Mouse (Mus musculus): ENCODE results near the gene Phlpp2. TPM values are rescaled to one million over a fixed set of nuclear protein-coding genes. Genes with fewer than 3 reads are reported as not detected.
A peak's percentile ranks its signal among the peaks of the same experiment; 100 is the strongest.

Gene Phlpp2
- polyA plus RNA-seq, 1 experiment from 2014 or later, result 6.9 TPM

GRCm38 (mm10) chr8:109961693-109962367, 93.5 kb downstream of the Phlpp2 start, which contains the start of gene Marveld3:
Gene Marveld3 (minus strand): TSS chr8:109962203.
- Histone ChIP-seq H3K36me3 (ENCODE audit: control insufficient read depth, insufficient read depth, low read length) (no peaks in the 10 kb centered on the region), H3K9me3 (ENCODE audit: control insufficient read depth, low read depth, low read length) (no peaks in the 10 kb centered on the region), H3K27ac (ENCODE audit: low read length) (no peak within 1 kb of the TSS), H3K4me1 (ENCODE audit: control insufficient read depth, insufficient read depth, low read length) (peaks cover 9% of the 10 kb centered on the region; the same call in 1 of the 2 replicates), H3K4me3 (ENCODE audit: low read depth, low read length) (peak within 1 kb of the TSS; percentile 43), H3K9ac (replicated peaks; ENCODE audit: low read depth, low read length) (0 out of 2 replicates have a peak within 1 kb of the TSS, but pooled peaks have one; percentile 25), H3K4me2 (replicated peaks; ENCODE audit: low read depth, low read length) (peak within 1 kb of the TSS; percentile 59), H3K27me3 (ENCODE audit: control insufficient read depth, insufficient read depth, low read length) (peaks cover 8% of the 10 kb centered on the region; the same call in 1 of the 2 replicates)
- WGBS, result 3% methylated on average over 64 of the region's 64 CpGs
- ATAC-seq (ENCODE audit: insufficient number of reproducible peaks, insufficient read depth, low FRiP score, low read depth), result peak; percentile 57

GRCm38 (mm10) chr8:109962896-109963295, 94.6 kb downstream of the Phlpp2 start:
- Histone ChIP-seq H3K4me1 (ENCODE audit: control insufficient read depth, insufficient read depth, low read length) (no peaks in the 10 kb centered on the region), H3K9ac (replicated peaks; ENCODE audit: low read depth, low read length) (no peak overlapping the region), H3K27ac (ENCODE audit: low read length) (no peak overlapping the region), H3K4me3 (ENCODE audit: low read depth, low read length) (no peak overlapping the region), H3K27me3 (ENCODE audit: control insufficient read depth, insufficient read depth, low read length) (peaks cover 8% of the 10 kb centered on the region; the same call in 1 of the 2 replicates), H3K9me3 (ENCODE audit: control insufficient read depth, low read depth, low read length) (no peaks in the 10 kb centered on the region), H3K36me3 (ENCODE audit: control insufficient read depth, insufficient read depth, low read length) (no peaks in the 10 kb centered on the region), H3K4me2 (replicated peaks; ENCODE audit: low read depth, low read length) (no peak overlapping the region)
- no peak for ATAC-seq (ENCODE audit: insufficient number of reproducible peaks, insufficient read depth, low FRiP score, low read depth)
- WGBS, result 67% methylated on average over 9 of the region's 9 CpGs

- H3K4me2 ChIP-seq (replicated peaks; ENCODE audit: low read depth, low read length), result no peak overlapping the region
- H3K36me3 ChIP-seq (ENCODE audit: control insufficient read depth, insufficient read depth, low read length), result no peaks in the 10 kb centered on the region
- no peaks in the 10 kb centered on the region for H3K4me1 ChIP-seq (ENCODE audit: control insufficient read depth, insufficient read depth, low read length)
- no peak overlapping the region for H3K9ac ChIP-seq (replicated peaks; ENCODE audit: low read depth, low read length)
- peaks cover 8% of the 10 kb centered on the region; the same call in 1 of the 2 replicates for H3K27me3 ChIP-seq (ENCODE audit: control insufficient read depth, insufficient read depth, low read length)
- no peaks in the 10 kb centered on the region for H3K9me3 ChIP-seq (ENCODE audit: control insufficient read depth, low read depth, low read length)
- ATAC-seq (ENCODE audit: insufficient number of reproducible peaks, insufficient read depth, low FRiP score, low read depth), result no peak
- H3K4me3 ChIP-seq (ENCODE audit: low read depth, low read length), result no peak overlapping the region
- 56% methylated on average over 13 of the region's 13 CpGs for WGBS
- no peak overlapping the region for H3K27ac ChIP-seq (ENCODE audit: low read length)
Measured at GRCm38 (mm10) chr8:109963421-109963820, 95.1 kb downstream of the Phlpp2 start.

GRCm38 (mm10) chr8:109964106-109964505, 95.8 kb downstream of the Phlpp2 start:
- WGBS, result 73% methylated on average over 4 of the region's 4 CpGs
- Histone ChIP-seq H3K9ac (replicated peaks; ENCODE audit: low read depth, low read length) (no peak overlapping the region), H3K4me1 (ENCODE audit: control insufficient read depth, insufficient read depth, low read length) (no peaks in the 10 kb centered on the region), H3K27ac (ENCODE audit: low read length) (no peak overlapping the region), H3K27me3 (ENCODE audit: control insufficient read depth, insufficient read depth, low read length) (peaks cover 8% of the 10 kb centered on the region; the same call in 1 of the 2 replicates), H3K36me3 (ENCODE audit: control insufficient read depth, insufficient read depth, low read length) (no peaks in the 10 kb centered on the region), H3K4me2 (replicated peaks; ENCODE audit: low read depth, low read length) (no peak overlapping the region), H3K4me3 (ENCODE audit: low read depth, low read length) (no peak overlapping the region), H3K9me3 (ENCODE audit: control insufficient read depth, low read depth, low read length) (no peaks in the 10 kb centered on the region)
- ATAC-seq (ENCODE audit: insufficient number of reproducible peaks, insufficient read depth, low FRiP score, low read depth), result no peak

GRCm38 (mm10) chr8:109968837-109969236, 100.5 kb downstream of the Phlpp2 start:
- 46% methylated on average over 10 of the region's 10 CpGs for WGBS
- no peak overlapping the region for H3K4me3 ChIP-seq (ENCODE audit: low read depth, low read length)

GRCm38 (mm10) chr8:109970323-109970722, 102.0 kb downstream of the Phlpp2 start:
- no peak overlapping the region for H3K4me2 ChIP-seq (replicated peaks; ENCODE audit: low read depth, low read length)
- no peaks in the 10 kb centered on the region for H3K4me1 ChIP-seq (ENCODE audit: control insufficient read depth, insufficient read depth, low read length)
- H3K9ac ChIP-seq (replicated peaks; ENCODE audit: low read depth, low read length), result no peak overlapping the region
- H3K9me3 ChIP-seq (ENCODE audit: control insufficient read depth, low read depth, low read length), result peaks cover 3% of the 10 kb centered on the region; the same call in 1 of the 2 replicates
- no peaks in the 10 kb centered on the region; the same call in 1 of the 2 replicates for H3K27me3 ChIP-seq (ENCODE audit: control insufficient read depth, insufficient read depth, low read length)
- no peak overlapping the region for H3K27ac ChIP-seq (ENCODE audit: low read length)
- no peak for ATAC-seq (ENCODE audit: insufficient number of reproducible peaks, insufficient read depth, low FRiP score, low read depth)
- H3K36me3 ChIP-seq (ENCODE audit: control insufficient read depth, insufficient read depth, low read length), result no peaks in the 10 kb centered on the region
- H3K4me3 ChIP-seq (ENCODE audit: low read depth, low read length), result no peak overlapping the region
- WGBS, result 6% methylated on average over 9 of the region's 9 CpGs

More at GRCm38 (mm10) chr8:109968837-109969236, 100.5 kb downstream of the Phlpp2 start:
- no peak overlapping the region for H3K4me2 ChIP-seq (replicated peaks; ENCODE audit: low read depth, low read length)
- H3K4me1 ChIP-seq (ENCODE audit: control insufficient read depth, insufficient read depth, low read length), result no peaks in the 10 kb centered on the region
- H3K9me3 ChIP-seq (ENCODE audit: control insufficient read depth, low read depth, low read length), result no peaks in the 10 kb centered on the region
- no peak overlapping the region for H3K9ac ChIP-seq (replicated peaks; ENCODE audit: low read depth, low read length)
- H3K27me3 ChIP-seq (ENCODE audit: control insufficient read depth, insufficient read depth, low read length), result no peaks in the 10 kb centered on the region; the same call in 1 of the 2 replicates
- ATAC-seq (ENCODE audit: insufficient number of reproducible peaks, insufficient read depth, low FRiP score, low read depth), result no peak
- no peaks in the 10 kb centered on the region for H3K36me3 ChIP-seq (ENCODE audit: control insufficient read depth, insufficient read depth, low read length)
- no peak overlapping the region for H3K27ac ChIP-seq (ENCODE audit: low read length)

- no peak overlapping the region for H3K4me2 ChIP-seq (replicated peaks; ENCODE audit: low read depth, low read length)
- no peak overlapping the region for H3K9ac ChIP-seq (replicated peaks; ENCODE audit: low read depth, low read length)
- H3K4me3 ChIP-seq (ENCODE audit: low read depth, low read length), result no peak overlapping the region
- H3K4me1 ChIP-seq (ENCODE audit: control insufficient read depth, insufficient read depth, low read length), result no peaks in the 10 kb centered on the region
- no peak overlapping the region for H3K27ac ChIP-seq (ENCODE audit: low read length)
- H3K36me3 ChIP-seq (ENCODE audit: control insufficient read depth, insufficient read depth, low read length), result no peaks in the 10 kb centered on the region
- 74% methylated on average over 4 of the region's 4 CpGs for WGBS
- ATAC-seq (ENCODE audit: insufficient number of reproducible peaks, insufficient read depth, low FRiP score, low read depth), result no peak
- peaks cover 4% of the 10 kb centered on the region; the same call in 1 of the 2 replicates for H3K9me3 ChIP-seq (ENCODE audit: control insufficient read depth, low read depth, low read length)
- no peaks in the 10 kb centered on the region; the same call in 1 of the 2 replicates for H3K27me3 ChIP-seq (ENCODE audit: control insufficient read depth, insufficient read depth, low read length)
Measured at GRCm38 (mm10) chr8:109972901-109973300, 104.6 kb downstream of the Phlpp2 start.

GRCm38 (mm10) chr8:109979339-109979738, 111.0 kb downstream of the Phlpp2 start:
- H3K36me3 ChIP-seq (ENCODE audit: control insufficient read depth, insufficient read depth, low read length), result no peaks in the 10 kb centered on the region
- no peak overlapping the region for H3K4me3 ChIP-seq (ENCODE audit: low read depth, low read length)
- no peak overlapping the region for H3K9ac ChIP-seq (replicated peaks; ENCODE audit: low read depth, low read length)
- WGBS, result 62% methylated on average over 6 of the region's 6 CpGs
- peaks cover 4% of the 10 kb centered on the region; the same call in 1 of the 2 replicates for H3K9me3 ChIP-seq (ENCODE audit: control insufficient read depth, low read depth, low read length)
- no peak overlapping the region for H3K4me2 ChIP-seq (replicated peaks; ENCODE audit: low read depth, low read length)
- no peaks in the 10 kb centered on the region for H3K27me3 ChIP-seq (ENCODE audit: control insufficient read depth, insufficient read depth, low read length)
- H3K4me1 ChIP-seq (ENCODE audit: control insufficient read depth, insufficient read depth, low read length), result no peaks in the 10 kb centered on the region
- no peak for ATAC-seq (ENCODE audit: insufficient number of reproducible peaks, insufficient read depth, low FRiP score, low read depth)
- H3K27ac ChIP-seq (ENCODE audit: low read length), result no peak overlapping the region
